Mouse (Mus musculus) CD4-positive, CD25-positive, alpha-beta regulatory T cell, adult 9 weeks (primary cell): ENCODE data around the gene Gngt2. TPM values are rescaled to one million over a fixed set of nuclear protein-coding genes. Genes with fewer than 3 reads are reported as not detected.

Experiments used
- polyA plus RNA-seq: library from polyadenylated mRNA; unstranded; fragments of 100-300 nt; shearing (Covaris generic); gene quantifications from one replicate; pipeline ENCODE4 v1.2.1, GENCODE M21; 2017

Gngt2 gene
- 46.6 TPM for polyA plus RNA-seq

DNA sequence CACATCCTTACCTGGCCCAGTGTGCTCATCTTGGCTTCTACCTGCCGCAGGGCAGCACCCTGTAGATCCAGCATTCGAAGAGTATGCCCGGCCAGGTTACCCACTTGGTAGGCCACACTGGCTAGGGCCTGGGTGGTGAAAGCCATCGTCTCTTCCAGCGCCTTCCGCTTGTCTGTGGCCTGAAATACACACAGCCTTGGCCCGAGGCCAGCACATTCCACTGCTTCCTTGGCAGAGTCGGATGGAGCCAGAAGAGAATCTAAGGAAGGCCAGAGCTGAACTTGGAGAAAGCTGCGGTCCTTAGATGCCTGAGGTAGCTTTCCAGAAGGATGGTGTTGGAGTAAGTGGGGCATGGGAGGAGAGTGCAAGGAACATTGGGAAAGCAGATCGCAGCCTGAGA lies at the start of gene Gngt2:
TSS of gene Gngt2 (plus strand) at position 158 of the 400 bp plus-strand sequence.

DNA sequence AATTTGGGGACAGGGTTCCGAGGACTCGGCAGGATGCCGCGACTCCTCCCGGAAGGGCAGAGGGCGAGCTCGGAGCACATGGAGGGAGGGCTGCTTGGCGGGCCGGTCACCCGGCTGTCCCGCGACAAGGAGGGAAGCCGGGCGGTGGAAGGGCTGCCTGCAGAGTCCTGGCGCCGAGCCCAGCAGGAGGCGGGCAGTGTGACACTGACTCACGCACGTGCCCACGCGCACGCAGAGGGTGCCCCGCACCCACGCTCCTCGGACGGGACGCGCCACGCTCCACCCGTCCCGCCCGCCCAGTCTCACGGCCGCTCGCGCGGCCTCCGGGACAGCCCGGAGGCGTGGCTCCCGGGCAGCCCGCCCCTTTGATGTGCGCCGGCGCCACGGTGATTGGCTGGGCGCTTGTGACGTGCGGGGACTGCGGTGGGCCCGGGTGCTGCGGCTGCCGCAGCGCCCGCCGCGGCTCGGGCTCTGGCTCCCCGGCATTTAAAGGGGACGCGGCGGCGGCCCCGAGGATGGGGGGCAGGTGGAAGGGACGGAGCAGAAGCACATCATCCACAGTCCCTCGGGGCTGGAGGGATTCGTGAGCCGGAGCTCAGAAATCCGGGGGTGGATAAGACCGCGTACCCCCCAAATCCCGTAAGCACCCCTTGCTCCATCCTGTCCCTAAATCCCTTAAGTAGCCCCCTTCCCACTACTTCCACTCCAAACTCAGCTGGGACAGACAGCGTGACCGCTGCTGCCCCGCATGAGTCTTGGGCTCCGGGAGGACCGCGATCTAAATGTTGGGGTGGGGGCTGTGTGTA lies 12.7 kb upstream of the Gngt2 start, which contains the start of gene Phospho1:
TSS of gene Phospho1 (plus strand) at position 429 of the 806 bp plus-strand sequence.

DNA sequence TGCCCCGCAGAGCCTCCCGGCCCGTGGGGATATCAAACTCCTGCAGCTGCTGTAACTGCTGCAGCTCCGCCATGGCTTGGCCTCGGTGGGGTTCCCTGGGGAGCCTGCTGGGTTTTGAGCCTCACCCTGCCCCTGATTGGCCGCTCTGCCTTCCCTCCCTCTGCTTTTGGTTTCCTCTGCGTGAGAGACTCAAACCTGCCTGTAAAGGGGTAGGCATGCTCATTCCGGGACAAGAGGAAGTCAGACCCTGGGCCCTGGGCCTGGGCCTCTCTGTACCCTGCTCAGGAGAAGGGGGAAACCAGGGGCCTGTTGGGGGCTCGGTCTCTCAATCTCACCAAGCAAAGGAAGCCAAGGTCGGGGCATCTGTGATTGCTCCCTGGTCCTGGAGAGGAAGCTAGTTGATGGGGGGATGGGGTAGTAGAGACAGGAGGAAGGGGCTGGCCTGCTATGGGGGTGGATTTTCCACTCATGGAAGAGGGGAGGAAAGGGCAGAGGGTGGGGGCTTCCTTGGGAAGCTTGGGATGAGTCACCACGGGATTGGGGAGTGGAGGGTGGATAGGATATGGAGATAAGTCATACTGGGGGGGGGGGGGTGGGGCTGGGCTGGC lies 5.2 kb downstream of the Gngt2 start, which contains the start of gene Abi3:
TSS of gene Abi3 (minus strand) at position 403 of the 608 bp plus-strand sequence.

Other genes starting within 250 kb of the Gngt2 start
- gene Ngfr, start 249.5 kb upstream of the Gngt2 start, polyA plus RNA-seq, result not detected
- 104 TPM for gene Phb, start 170.3 kb upstream of the Gngt2 start, polyA plus RNA-seq
- 8.7 TPM for gene Zfp652, start 124.5 kb upstream of the Gngt2 start, polyA plus RNA-seq
- 2.1 TPM for gene B130006D01Rik, start 113.6 kb upstream of the Gngt2 start, polyA plus RNA-seq
- gene Phospho1, start 12.7 kb upstream of the Gngt2 start, polyA plus RNA-seq, result not detected
- 79.5 TPM for gene Abi3, start 5.3 kb downstream of the Gngt2 start, polyA plus RNA-seq
- not detected for gene B4galnt2, start 77.7 kb downstream of the Gngt2 start, polyA plus RNA-seq
- not detected for gene Igf2bp1, start 168.7 kb downstream of the Gngt2 start, polyA plus RNA-seq
- gene Gip, start 187.3 kb downstream of the Gngt2 start, polyA plus RNA-seq, result not detected
- gene Snf8, start 197.7 kb downstream of the Gngt2 start, polyA plus RNA-seq, result 68.8 TPM
- 6.6 TPM for gene Ube2z, start 228.2 kb downstream of the Gngt2 start, polyA plus RNA-seq
- 440 TPM for gene Atp5g1, start 238.5 kb downstream of the Gngt2 start, polyA plus RNA-seq